Mouse (Mus musculus): ENCODE data around the gene Sgcd. TPM values are rescaled to one million over a fixed set of nuclear protein-coding genes. Genes with fewer than 3 reads are reported as not detected.

Gene Sgcd
- total RNA-seq, 2 experiments from 2014 or later, result 8.6 to 23.3 TPM

- DNase-seq (ENCODE audit: low spot score in 2 of 2), result no peak
Observed at GRCm38 (mm10) chr11:47050390-47050789, 938.4 kb downstream of the Sgcd start.

- DNase-seq (ENCODE audit: low spot score in 2 of 2), result no peak
Observed at GRCm38 (mm10) chr11:47049756-47050155, 939.0 kb downstream of the Sgcd start.

- no peak for DNase-seq (ENCODE audit: low spot score in 2 of 2)
Observed at GRCm38 (mm10) chr11:47032318-47032717, 956.5 kb downstream of the Sgcd start.

GRCm38 (mm10) chr11:47020874-47021273 lies 967.9 kb downstream of the Sgcd start:
- DNase-seq (ENCODE audit: low spot score in 2 of 2), result no peak

GRCm38 (mm10) chr11:47018139-47018538 lies 970.6 kb downstream of the Sgcd start:
- no peak for DNase-seq (ENCODE audit: low spot score in 2 of 2)

- no peak for DNase-seq (ENCODE audit: low spot score in 2 of 2)
Observed at GRCm38 (mm10) chr11:47015683-47016082, 973.1 kb downstream of the Sgcd start.

- no peak for DNase-seq (ENCODE audit: low spot score in 2 of 2)
Observed at GRCm38 (mm10) chr11:47014278-47014677, 974.5 kb downstream of the Sgcd start.

- DNase-seq (ENCODE audit: low spot score in 2 of 2), result no peak
Observed at GRCm38 (mm10) chr11:47010166-47010565, 978.6 kb downstream of the Sgcd start.

GRCm38 (mm10) chr11:47005301-47005875 lies 983.4 kb downstream of the Sgcd start:
- DNase-seq (ENCODE audit: low spot score in 2 of 2), result no peak

- no peak for DNase-seq (ENCODE audit: low spot score in 2 of 2)
Observed at GRCm38 (mm10) chr11:46939311-46939710, 1049.5 kb downstream of the Sgcd start.

- DNase-seq (ENCODE audit: low spot score in 2 of 2), result no peak
Observed at GRCm38 (mm10) chr11:46924946-46925345, 1063.8 kb downstream of the Sgcd start.

- no peak for DNase-seq (ENCODE audit: low spot score in 2 of 2)
Observed at GRCm38 (mm10) chr11:46920244-46920643, 1068.5 kb downstream of the Sgcd start.

GRCm38 (mm10) chr11:46912656-46913237 lies 1076.0 kb downstream of the Sgcd start:
- DNase-seq (ENCODE audit: low spot score in 2 of 2), result no peak

GRCm38 (mm10) chr11:46904281-46904680 lies 1084.5 kb downstream of the Sgcd start:
- no peak for DNase-seq (ENCODE audit: low spot score in 2 of 2)

GRCm38 (mm10) chr11:46889093-46889492 lies 1099.7 kb downstream of the Sgcd start:
- no peak for DNase-seq (ENCODE audit: low spot score in 2 of 2)

GRCm38 (mm10) chr11:46882456-46882855 lies 1106.3 kb downstream of the Sgcd start:
- DNase-seq (ENCODE audit: low spot score in 2 of 2), result no peak

GRCm38 (mm10) chr11:46875774-46876173 lies 1113.0 kb downstream of the Sgcd start:
- no peak for DNase-seq (ENCODE audit: low spot score in 2 of 2)

- no peak for DNase-seq (ENCODE audit: low spot score in 2 of 2)
Observed at GRCm38 (mm10) chr11:46868594-46868993, 1120.2 kb downstream of the Sgcd start.

- DNase-seq (ENCODE audit: low spot score in 2 of 2), result no peak
Observed at GRCm38 (mm10) chr11:46864809-46865208, 1124.0 kb downstream of the Sgcd start.

- no peak for DNase-seq (ENCODE audit: low spot score in 2 of 2)
Observed at GRCm38 (mm10) chr11:46848221-46848971, 1140.4 kb downstream of the Sgcd start.

GRCm38 (mm10) chr11:46847827-46848220 lies 1140.9 kb downstream of the Sgcd start:
- no peak for DNase-seq (ENCODE audit: low spot score in 2 of 2)

GRCm38 (mm10) chr11:46846661-46847060 lies 1142.1 kb downstream of the Sgcd start:
- DNase-seq (ENCODE audit: low spot score in 2 of 2), result no peak

All from adrenal gland, adult 18-20 months (tissue).